Mouse (Mus musculus) heart, postnatal 0 days (tissue): ENCODE measurements around the gene Serpina1a.
"Not testable (repeated sequence)": the region's sequence is repeated elsewhere in the genome, so short reads cannot be mapped to it uniquely, and the experiment has no call there.

Experiments used
- CTCF ChIP-seq: IDR thresholded peaks from 2 replicates; pipeline ENCODE4 v1.5.1; 2016; ENCODE audit warnings: antibody characterized with exemption, control low read depth, low read depth
- EP300 ChIP-seq: IDR thresholded peaks from 2 replicates; pipeline ENCODE4 v1.6.1; 2016; ENCODE audit warnings: antibody characterized with exemption, low read depth

DNA sequence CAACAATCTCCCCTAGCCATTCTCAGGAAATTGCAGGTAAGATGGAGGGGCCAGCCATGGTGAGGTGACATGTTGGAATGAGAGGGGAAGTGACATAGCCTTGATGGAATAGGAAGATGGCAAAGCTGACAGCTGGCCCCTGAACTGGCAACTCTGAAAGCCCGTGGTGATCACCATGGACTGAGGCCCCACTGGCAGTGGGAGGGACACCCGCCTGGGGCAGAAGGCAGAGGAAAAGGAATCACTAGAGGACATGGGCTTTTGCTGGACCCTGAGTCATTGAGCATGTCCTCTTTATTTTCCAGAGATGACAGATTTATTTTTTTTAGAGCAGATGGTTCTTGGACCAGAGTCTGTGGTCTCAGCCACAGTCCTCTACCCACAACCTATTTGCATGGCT lies 10.3 kb downstream of the Serpina1a start:
- not testable (repeated sequence) for TF ChIP-seq CTCF, EP300
